Mouse (Mus musculus): ENCODE results near the gene Mrpl38.
"Not testable (repeated sequence)": the region's sequence is repeated elsewhere in the genome, so short reads cannot be mapped to it uniquely, and the experiment has no call there.

Mrpl38 gene

DNA sequence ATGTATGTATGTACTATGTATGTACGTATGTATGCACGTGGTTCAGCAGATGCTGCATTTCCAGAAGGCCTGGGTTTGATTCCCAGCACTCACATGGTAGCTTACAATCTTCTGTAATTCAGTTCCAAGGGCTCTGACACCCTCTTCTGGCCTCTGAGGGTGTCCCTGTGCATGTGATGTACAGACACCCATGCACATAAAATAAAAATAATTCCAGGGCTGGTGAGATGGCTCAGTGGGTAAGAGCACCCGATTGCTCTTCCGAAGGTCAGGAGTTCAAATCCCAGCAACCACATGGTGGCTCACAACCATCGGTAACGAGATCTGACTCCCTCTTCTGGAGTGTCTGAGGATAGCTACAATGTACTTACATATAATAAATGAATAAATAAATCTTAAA, 45.7 kb downstream of the Mrpl38 start:
- DNase-seq (ENCODE audit: low spot score): not testable (repeated sequence)

GRCm38 (mm10) chr11:116091591-116091990, 47.1 kb downstream of the Mrpl38 start:
- no peak for DNase-seq (ENCODE audit: low spot score)

GRCm38 (mm10) chr11:116089545-116089944, 49.1 kb downstream of the Mrpl38 start:
- no peak for DNase-seq (ENCODE audit: low spot score)

DNA sequence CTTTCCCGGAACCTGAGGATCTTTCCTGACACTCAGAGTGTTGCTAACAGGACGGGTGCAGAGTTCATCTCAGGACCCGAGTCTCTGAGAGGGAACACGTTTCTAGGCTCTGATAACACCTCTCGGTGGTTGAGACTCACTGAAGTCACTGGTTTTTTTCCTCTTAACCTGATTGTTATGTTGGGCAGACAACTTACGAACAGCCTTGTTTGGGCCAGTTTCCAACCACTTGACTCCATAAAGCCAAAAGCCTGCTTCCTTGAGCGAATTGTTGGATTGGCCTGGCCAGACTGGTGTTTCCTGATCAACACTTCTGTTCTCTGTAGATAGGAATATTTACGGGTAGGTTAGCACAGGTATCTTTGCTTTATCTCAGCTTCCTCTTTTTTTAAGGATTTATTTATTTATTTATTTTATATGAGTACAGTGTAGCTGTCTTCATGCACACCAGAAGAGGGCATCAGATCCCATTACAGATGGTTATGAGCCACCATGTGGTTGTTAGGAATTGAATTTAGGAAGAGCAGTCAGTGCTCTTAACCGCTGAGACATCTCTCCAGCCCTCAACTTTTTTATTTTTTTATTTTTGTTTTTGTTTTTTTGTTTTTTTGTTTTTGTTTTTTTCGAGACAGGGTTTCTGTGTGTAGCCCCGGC, 49.8 kb downstream of the Mrpl38 start:
- no peak for DNase-seq (ENCODE audit: low spot score)

- DNase-seq (ENCODE audit: low spot score): no peak
These were observed 50.5 kb downstream of the Mrpl38 start for GRCm38 (mm10) chr11:116088188-116088587.

- peak; percentile 96 for DNase-seq (ENCODE audit: low spot score)
These were observed 51.2 kb downstream of the Mrpl38 start for GRCm38 (mm10) chr11:116087194-116088130.

GRCm38 (mm10) chr11:116086258-116087193, 52.1 kb downstream of the Mrpl38 start, which contains the start of gene Wbp2:
TSS of gene Wbp2 (minus strand) at chr11:116086995.
- DNase-seq (ENCODE audit: low spot score): peak; percentile 97

- DNase-seq (ENCODE audit: low spot score): no peak
These were observed 54.5 kb downstream of the Mrpl38 start for GRCm38 (mm10) chr11:116084166-116084565.

DNA sequence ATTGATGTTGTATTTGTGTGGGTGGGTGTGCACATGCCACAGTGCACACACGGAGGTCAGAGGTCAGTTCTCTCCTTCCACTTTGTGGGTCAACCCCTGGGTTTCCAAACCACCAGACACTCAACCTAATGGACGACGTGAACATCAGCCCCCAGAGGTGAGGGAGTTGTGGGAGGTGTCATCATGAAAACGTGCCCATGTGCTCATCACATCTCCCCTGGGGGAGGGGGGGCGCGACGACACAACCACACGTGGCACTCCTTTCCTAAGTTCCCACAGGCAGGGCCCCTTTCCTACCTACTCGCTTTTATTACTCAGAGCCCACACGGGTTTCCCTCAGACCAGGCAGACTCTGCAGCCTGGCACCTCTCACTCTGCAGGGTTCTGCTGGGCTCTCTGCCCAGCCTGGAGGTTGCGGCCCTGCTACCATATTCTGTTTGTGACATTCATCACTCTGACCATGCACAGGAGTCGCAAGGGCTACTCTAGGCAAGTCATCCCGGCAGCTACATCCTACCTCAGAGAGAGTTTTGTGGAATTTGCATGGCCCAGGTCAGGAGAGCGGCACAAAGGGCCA, 55.5 kb downstream of the Mrpl38 start:
- no peak for DNase-seq (ENCODE audit: low spot score)
